Mouse (Mus musculus) liver, embryonic 14.5 days (tissue): Measurements from ENCODE around the gene 4930539E08Rik.

ENCODE experiments used
- CTCF ChIP-seq: IDR thresholded peaks from 2 replicates; pipeline ENCODE4 v1.5.1; 2016; ENCODE audit warnings: antibody characterized with exemption, low read depth, control low read depth
- EP300 ChIP-seq: IDR thresholded peaks from 2 replicates; pipeline ENCODE4 v1.6.1; 2016; ENCODE audit warnings: antibody characterized with exemption, low read depth

GRCm38 (mm10) chr17:28960597-28960996, 45.5 kb upstream of the 4930539E08Rik start:
- TF ChIP-seq CTCF, result no peak
- TF ChIP-seq EP300, result no peak
